Mouse (Mus musculus) erythroblast, embryonic 14.5 days (primary cell): ENCODE results near the gene Abhd15. TPM values are rescaled to one million over a fixed set of nuclear protein-coding genes. Genes with fewer than 3 reads are reported as not detected.

Experiments
- H3K27me3 ChIP-seq: 2 replicates; pipeline ENCODE4 v1.6.1; 2012; ENCODE audit warnings: inconsistent platforms; ENCODE audit not compliant: control insufficient read depth
- H3K36me3 ChIP-seq: 2 replicates; pipeline ENCODE4 v1.6.1; 2012; ENCODE audit warnings: mild to moderate bottlenecking, inconsistent platforms; ENCODE audit not compliant: control insufficient read depth
- H3K4me1 ChIP-seq: 2 replicates; pipeline ENCODE4 v1.6.1; 2012; ENCODE audit warnings: inconsistent platforms; ENCODE audit not compliant: control insufficient read depth
- H3K4me3 ChIP-seq: replicated peaks from 2 replicates; pipeline ENCODE3; 2012; ENCODE audit warnings: moderate library complexity, mild to moderate bottlenecking, inconsistent platforms
- H3K9me3 ChIP-seq: 2 replicates; pipeline ENCODE4 v1.6.1; 2012; ENCODE audit warnings: low read length, inconsistent platforms, mixed read lengths; ENCODE audit not compliant: control insufficient read depth
- GATA1 ChIP-seq: IDR thresholded peaks from 2 replicates; pipeline ENCODE4 v1.6.1; 2012; ENCODE audit warnings: low read length, inconsistent platforms, mixed read lengths
- TAL1 ChIP-seq: IDR thresholded peaks from 3 replicates; pipeline ENCODE4 v1.6.1; 2012; ENCODE audit warnings: low read length, inconsistent platforms, mixed read lengths
- polyA plus RNA-seq: library from polyadenylated mRNA; stranded (reverse); fragments of >175 nt; gene quantifications from 2 replicates; pipeline ENCODE4 v1.2.3, GENCODE M21; 2012

The Abhd15 gene
- polyA plus RNA-seq, 1 experiment, result 0.01 TPM

- no peaks in the 10 kb centered on the region for H3K36me3 ChIP-seq
- H3K27me3 ChIP-seq, result peaks cover 50% of the 10 kb centered on the region
- TF ChIP-seq TAL1, result no peak
- TF ChIP-seq GATA1, result no peak
- peaks cover 66% of the 10 kb centered on the region for H3K4me1 ChIP-seq
- peaks cover 2% of the 10 kb centered on the region; the same call in 1 of the 2 replicates for H3K9me3 ChIP-seq
- H3K4me3 ChIP-seq, result peak overlapping the region; percentile 65
Measured at GRCm38 (mm10) chr11:77491502-77492291, 23.2 kb upstream of the Abhd15 start.

GRCm38 (mm10) chr11:77492311-77492871 lies 22.5 kb upstream of the Abhd15 start:
- no peak for TF ChIP-seq TAL1
- TF ChIP-seq GATA1, result no peak
- Histone ChIP-seq H3K9me3 (peaks cover 2% of the 10 kb centered on the region; the same call in 1 of the 2 replicates), H3K27me3 (peaks cover 50% of the 10 kb centered on the region), H3K4me1 (peaks cover 73% of the 10 kb centered on the region), H3K36me3 (peaks cover 4% of the 10 kb centered on the region; the same call in 1 of the 2 replicates), H3K4me3 (peak overlapping the region; percentile 65)

GRCm38 (mm10) chr11:77492911-77493332 lies 22.0 kb upstream of the Abhd15 start:
- H3K27me3 ChIP-seq, result peaks cover 45% of the 10 kb centered on the region
- H3K4me1 ChIP-seq, result peaks cover 77% of the 10 kb centered on the region
- peaks cover 2% of the 10 kb centered on the region; the same call in 1 of the 2 replicates for H3K9me3 ChIP-seq
- H3K36me3 ChIP-seq, result peaks cover 4% of the 10 kb centered on the region; the same call in 1 of the 2 replicates
- TF ChIP-seq TAL1 (no peak), GATA1 (no peak)
- peak overlapping the region; percentile 65 for H3K4me3 ChIP-seq

- peaks cover 2% of the 10 kb centered on the region; the same call in 1 of the 2 replicates for H3K9me3 ChIP-seq
- H3K27me3 ChIP-seq, result peaks cover 37% of the 10 kb centered on the region
- peaks cover 77% of the 10 kb centered on the region for H3K4me1 ChIP-seq
- peak within 1 kb of the TSS; percentile 65 for H3K4me3 ChIP-seq
- TF ChIP-seq TAL1 (no peak), GATA1 (no peak)
- peaks cover 5% of the 10 kb centered on the region for H3K36me3 ChIP-seq
Measured at GRCm38 (mm10) chr11:77493512-77494343, 21.2 kb upstream of the Abhd15 start, which contains the start of gene Git1. Git1 (plus strand) TSS chr11:77493562.

- Histone ChIP-seq H3K36me3 (peaks cover 10% of the 10 kb centered on the region), H3K4me3 (peak overlapping the region; percentile 65), H3K27me3 (peaks cover 31% of the 10 kb centered on the region), H3K4me1 (peaks cover 71% of the 10 kb centered on the region), H3K9me3 (peaks cover 2% of the 10 kb centered on the region; the same call in 1 of the 2 replicates)
- TF ChIP-seq GATA1, result no peak
- TF ChIP-seq TAL1, result no peak
Measured at GRCm38 (mm10) chr11:77494344-77494676, 20.6 kb upstream of the Abhd15 start.

- Histone ChIP-seq H3K4me1 (peaks cover 69% of the 10 kb centered on the region), H3K36me3 (peaks cover 14% of the 10 kb centered on the region), H3K4me3 (no peak overlapping the region), H3K27me3 (peaks cover 26% of the 10 kb centered on the region), H3K9me3 (peaks cover 2% of the 10 kb centered on the region; the same call in 1 of the 2 replicates)
- TF ChIP-seq TAL1 (no peak), GATA1 (no peak)
Measured at GRCm38 (mm10) chr11:77494782-77495181, 20.1 kb upstream of the Abhd15 start.

- Histone ChIP-seq H3K27me3 (peaks cover 19% of the 10 kb centered on the region), H3K4me1 (peaks cover 64% of the 10 kb centered on the region), H3K9me3 (no peaks in the 10 kb centered on the region), H3K36me3 (peaks cover 22% of the 10 kb centered on the region), H3K4me3 (no peak overlapping the region)
- TF ChIP-seq TAL1 (no peak), GATA1 (no peak)
Measured at GRCm38 (mm10) chr11:77495507-77495906, 19.4 kb upstream of the Abhd15 start.

- TF ChIP-seq TAL1 (no peak), GATA1 (no peak)
- Histone ChIP-seq H3K36me3 (peaks cover 31% of the 10 kb centered on the region), H3K4me1 (peaks cover 54% of the 10 kb centered on the region), H3K9me3 (no peaks in the 10 kb centered on the region), H3K4me3 (no peak overlapping the region), H3K27me3 (peaks cover 3% of the 10 kb centered on the region; the same call in 1 of the 2 replicates)
Measured at GRCm38 (mm10) chr11:77497341-77497756, 17.6 kb upstream of the Abhd15 start.

GRCm38 (mm10) chr11:77497851-77498250 lies 17.1 kb upstream of the Abhd15 start:
- no peak for TF ChIP-seq TAL1
- TF ChIP-seq GATA1, result no peak
- Histone ChIP-seq H3K27me3 (peaks cover 3% of the 10 kb centered on the region; the same call in 1 of the 2 replicates), H3K36me3 (peaks cover 36% of the 10 kb centered on the region), H3K4me3 (no peak overlapping the region), H3K4me1 (peaks cover 49% of the 10 kb centered on the region), H3K9me3 (no peaks in the 10 kb centered on the region)
